Mouse (Mus musculus) embryonic facial prominence, embryonic 10.5 days (tissue): ENCODE data around the gene Ino80b. TPM values are rescaled to one million over a fixed set of nuclear protein-coding genes. Genes with fewer than 3 reads are reported as not detected.
A peak's percentile ranks its signal among the peaks of the same experiment; 100 is the strongest.

Experiments used
- DNase-seq: peaks from one replicate; pipeline ENCODE4 v3.0.0-alpha.2; 2017; ENCODE audit warnings: low spot score
- H3K27ac ChIP-seq: fragments of 300-500 bp; sonication (generic); replicated peaks from 2 replicates; pipeline ENCODE4 v1.5.1; 2016; ENCODE audit warnings: mild to moderate bottlenecking
- H3K27me3 ChIP-seq: fragments of 300-500 bp; sonication (generic); replicated peaks from 2 replicates; pipeline ENCODE4 v1.6.1; 2016; ENCODE audit warnings: low read depth, mild to moderate bottlenecking; ENCODE audit not compliant: poor library complexity, severe bottlenecking
- H3K36me3 ChIP-seq: fragments of 300-500 bp; sonication (generic); replicated peaks from 2 replicates; pipeline ENCODE4 v1.6.1; 2016; ENCODE audit warnings: mild to moderate bottlenecking, moderate library complexity
- H3K4me1 ChIP-seq: fragments of 300-500 bp; sonication (generic); 2 replicates; pipeline ENCODE4 v1.6.1; 2016
- H3K4me3 ChIP-seq: fragments of 300-500 bp; sonication (generic); 2 replicates; pipeline ENCODE4 v1.5.1; 2016; ENCODE audit warnings: mild to moderate bottlenecking, moderate library complexity
- H3K9me3 ChIP-seq: fragments of 300-500 bp; sonication (generic); 2 replicates; pipeline ENCODE4 v1.6.1; 2016; ENCODE audit warnings: mild to moderate bottlenecking
- WGBS: fragments of 180-500 bp; shearing (Covaris S2); methylation state at CpG from one replicate; pipeline ENCODE4 v1.1.7; 2016; 5-methylcytosine and 5-hydroxymethylcytosine counted together
- polyA plus RNA-seq: library from polyadenylated mRNA; unstranded; fragments of >200 nt; fragmentation: Nextera tagmentation; extraction: Ambion mirVana; gene quantifications from 2 replicates; pipeline ENCODE4 v1.2.1, GENCODE M21; 2016

Gene Ino80b
- polyA plus RNA-seq, 1 experiment from 2014 or later = 18.6 TPM

GRCm38 (mm10) chr6:83120930-83121862 lies 4.0 kb downstream of the Ino80b start, which contains the start of gene Wbp1:
Gene Wbp1, minus strand, starts transcription at chr6:83121559.
- under 1% methylated on average over 38 of the region's 38 CpGs for WGBS
- Histone ChIP-seq H3K27me3 (no peaks in the 10 kb centered on the region), H3K9me3 (no peaks in the 10 kb centered on the region), H3K27ac (peak within 1 kb of the TSS; percentile 99), H3K36me3 (peaks cover 41% of the 10 kb centered on the region), H3K4me1 (peaks cover 81% of the 10 kb centered on the region), H3K4me3 (peak within 1 kb of the TSS; percentile 83)
- peak; percentile 96 for DNase-seq

- peak; percentile 18 for DNase-seq
- WGBS = 78% methylated on average over 7 of the region's 7 CpGs
- Histone ChIP-seq H3K27me3 (no peaks in the 10 kb centered on the region), H3K36me3 (peaks cover 41% of the 10 kb centered on the region), H3K27ac (peak overlapping the region; percentile 99), H3K9me3 (no peaks in the 10 kb centered on the region), H3K4me1 (peaks cover 83% of the 10 kb centered on the region), H3K4me3 (peak overlapping the region; percentile 83)
These were observed 5.5 kb downstream of the Ino80b start for GRCm38 (mm10) chr6:83119734-83120051.

- Histone ChIP-seq H3K27me3 (no peaks in the 10 kb centered on the region), H3K4me1 (peaks cover 81% of the 10 kb centered on the region), H3K36me3 (peaks cover 41% of the 10 kb centered on the region), H3K27ac (peak overlapping the region; percentile 99), H3K4me3 (peak overlapping the region; percentile 83; the same call in 1 of the 2 replicates), H3K9me3 (no peaks in the 10 kb centered on the region)
- DNase-seq = no peak
- 85% methylated on average over 14 of the region's 14 CpGs for WGBS
These were observed 6.2 kb downstream of the Ino80b start for GRCm38 (mm10) chr6:83118825-83119733.

- H3K9me3 ChIP-seq = no peaks in the 10 kb centered on the region
- peak overlapping the region; percentile 92; the same call in 1 of the 2 replicates for H3K4me3 ChIP-seq
- 88% methylated on average over 11 of the region's 11 CpGs for WGBS
- H3K36me3 ChIP-seq = peaks cover 41% of the 10 kb centered on the region
- peak overlapping the region; percentile 21; the same call in 1 of the 2 replicates for H3K27ac ChIP-seq
- H3K4me1 ChIP-seq = peaks cover 73% of the 10 kb centered on the region
- H3K27me3 ChIP-seq = no peaks in the 10 kb centered on the region
- no peak for DNase-seq
These were observed 6.9 kb downstream of the Ino80b start for GRCm38 (mm10) chr6:83118369-83118768.

GRCm38 (mm10) chr6:83117616-83118015 lies 7.6 kb downstream of the Ino80b start:
- DNase-seq = no peak
- Histone ChIP-seq H3K27me3 (no peaks in the 10 kb centered on the region), H3K36me3 (peaks cover 38% of the 10 kb centered on the region), H3K9me3 (no peaks in the 10 kb centered on the region), H3K4me3 (peak overlapping the region; percentile 92; the same call in 1 of the 2 replicates), H3K4me1 (peaks cover 66% of the 10 kb centered on the region), H3K27ac (peak overlapping the region; percentile 21; the same call in 1 of the 2 replicates)
- 91% methylated on average over 13 of the region's 13 CpGs for WGBS

GRCm38 (mm10) chr6:83117165-83117438 lies 8.1 kb downstream of the Ino80b start:
- Histone ChIP-seq H3K36me3 (peaks cover 38% of the 10 kb centered on the region), H3K9me3 (no peaks in the 10 kb centered on the region), H3K4me1 (peaks cover 61% of the 10 kb centered on the region), H3K27ac (peak overlapping the region; percentile 21; the same call in 1 of the 2 replicates), H3K4me3 (peak overlapping the region; percentile 92), H3K27me3 (no peaks in the 10 kb centered on the region)
- 87% methylated on average over 4 of the region's 4 CpGs for WGBS
- no peak for DNase-seq

- peak overlapping the region; percentile 91 for H3K27ac ChIP-seq
- WGBS = 84% methylated on average over 11 of the region's 11 CpGs
These were observed 8.7 kb downstream of the Ino80b start for GRCm38 (mm10) chr6:83116373-83117164.

GRCm38 (mm10) chr6:83115682-83116372 lies 9.4 kb downstream of the Ino80b start:
- Histone ChIP-seq H3K27ac (peak overlapping the region; percentile 91), H3K36me3 (peaks cover 45% of the 10 kb centered on the region), H3K27me3 (no peaks in the 10 kb centered on the region), H3K9me3 (no peaks in the 10 kb centered on the region), H3K4me3 (peak overlapping the region; percentile 92), H3K4me1 (peaks cover 56% of the 10 kb centered on the region)
- no peak for DNase-seq
- 2% methylated on average over 48 of the region's 48 CpGs for WGBS

More at GRCm38 (mm10) chr6:83116373-83117164, 8.7 kb downstream of the Ino80b start:
- Histone ChIP-seq H3K4me3 (peak overlapping the region; percentile 92), H3K27me3 (no peaks in the 10 kb centered on the region), H3K4me1 (peaks cover 56% of the 10 kb centered on the region), H3K36me3 (peaks cover 38% of the 10 kb centered on the region), H3K9me3 (no peaks in the 10 kb centered on the region)
- no peak for DNase-seq

GRCm38 (mm10) chr6:83115011-83115671 lies 10.1 kb downstream of the Ino80b start, which contains the start of gene Mogs:
Gene Mogs, plus strand, starts transcription at chr6:83115496.
- WGBS = 2% methylated on average over 58 of the region's 58 CpGs
- H3K4me3 ChIP-seq = peak within 1 kb of the TSS; percentile 92
- no peaks in the 10 kb centered on the region for H3K9me3 ChIP-seq
- peak within 1 kb of the TSS; percentile 91 for H3K27ac ChIP-seq
- peaks cover 50% of the 10 kb centered on the region for H3K4me1 ChIP-seq
- no peaks in the 10 kb centered on the region for H3K27me3 ChIP-seq
- peak; percentile 96 for DNase-seq
- H3K36me3 ChIP-seq = peaks cover 50% of the 10 kb centered on the region

GRCm38 (mm10) chr6:83111510-83112136 lies 13.6 kb downstream of the Ino80b start:
- DNase-seq = no peak
- Histone ChIP-seq H3K9me3 (no peaks in the 10 kb centered on the region), H3K4me1 (peaks cover 42% of the 10 kb centered on the region), H3K27me3 (no peaks in the 10 kb centered on the region), H3K4me3 (no peak overlapping the region), H3K36me3 (peaks cover 20% of the 10 kb centered on the region), H3K27ac (no peak overlapping the region)
- WGBS = 93% methylated on average over 4 of the region's 4 CpGs
